Mouse (Mus musculus) stomach, embryonic 15.5 days (tissue): ENCODE measurements around the gene Nup107. TPM values are rescaled to one million over a fixed set of nuclear protein-coding genes. Genes with fewer than 3 reads are reported as not detected.
"Not testable (repeated sequence)": the region's sequence is repeated elsewhere in the genome, so short reads cannot be mapped to it uniquely, and the experiment has no call there.

Experiments used
- ATAC-seq: fragments of 200-750 bp; cut with Nextera tagmentation; 2 replicates; pipeline ENCODE4 v1.8.0; 2017; ENCODE audit warnings: low read depth, moderate number of reproducible peaks, moderate TSS enrichment; ENCODE audit not compliant: insufficient read depth, low FRiP score
- H3K27ac ChIP-seq: fragments of 300-500 bp; sonication (generic); 2 replicates; pipeline ENCODE4 v1.5.1; 2015; ENCODE audit warnings: mild to moderate bottlenecking, inconsistent platforms
- H3K27me3 ChIP-seq: fragments of 300-500 bp; sonication (generic); replicated peaks from 2 replicates; pipeline ENCODE4 v1.6.1; 2015; ENCODE audit warnings: inconsistent platforms
- H3K36me3 ChIP-seq: fragments of 300-500 bp; sonication (generic); 2 replicates; pipeline ENCODE4 v1.6.1; 2015; ENCODE audit warnings: inconsistent platforms
- H3K4me1 ChIP-seq: fragments of 300-500 bp; sonication (generic); 2 replicates; pipeline ENCODE4 v1.6.1; 2015; ENCODE audit warnings: inconsistent platforms
- H3K4me2 ChIP-seq: fragments of 300-500 bp; sonication (generic); 2 replicates; pipeline ENCODE4 v1.6.1; 2015; ENCODE audit warnings: mild to moderate bottlenecking, inconsistent platforms
- H3K4me3 ChIP-seq: fragments of 300-500 bp; sonication (generic); replicated peaks from 2 replicates; pipeline ENCODE4 v1.5.1; 2015; ENCODE audit warnings: inconsistent platforms
- H3K9ac ChIP-seq: fragments of 300-500 bp; sonication (generic); 2 replicates; pipeline ENCODE4 v1.6.1; 2015; ENCODE audit warnings: inconsistent platforms
- H3K9me3 ChIP-seq: fragments of 300-500 bp; sonication (generic); 2 replicates; pipeline ENCODE4 v1.6.1; 2016; ENCODE audit warnings: inconsistent platforms
- WGBS: fragments of 180-500 bp; shearing (Covaris S2); methylation state at CpG from one replicate; pipeline ENCODE4 v1.1.7; 2015; 5-methylcytosine and 5-hydroxymethylcytosine counted together
- polyA plus RNA-seq: library from polyadenylated mRNA; unstranded; fragments of >200 nt; fragmentation: Nextera tagmentation; extraction: Ambion mirVana; gene quantifications from 2 replicates; pipeline ENCODE4 v1.2.1, GENCODE M21; 2015

Nup107 gene
- polyA plus RNA-seq, 1 experiment from 2014 or later, result 64.8 TPM

GRCm38 (mm10) chr10:117758749-117759727, 33.5 kb downstream of the Nup107 start:
- H3K4me3 ChIP-seq, result no peak overlapping the region
- ATAC-seq, result no peak
- H3K4me1 ChIP-seq, result no peaks in the 10 kb centered on the region
- H3K9ac ChIP-seq, result no peak overlapping the region
- 87% methylated on average over 18 of the region's 18 CpGs for WGBS
- H3K4me2 ChIP-seq, result no peak overlapping the region
- H3K27ac ChIP-seq, result no peak overlapping the region
- no peaks in the 10 kb centered on the region for H3K9me3 ChIP-seq
- H3K27me3 ChIP-seq, result no peaks in the 10 kb centered on the region
- peaks cover 57% of the 10 kb centered on the region for H3K36me3 ChIP-seq

DNA sequence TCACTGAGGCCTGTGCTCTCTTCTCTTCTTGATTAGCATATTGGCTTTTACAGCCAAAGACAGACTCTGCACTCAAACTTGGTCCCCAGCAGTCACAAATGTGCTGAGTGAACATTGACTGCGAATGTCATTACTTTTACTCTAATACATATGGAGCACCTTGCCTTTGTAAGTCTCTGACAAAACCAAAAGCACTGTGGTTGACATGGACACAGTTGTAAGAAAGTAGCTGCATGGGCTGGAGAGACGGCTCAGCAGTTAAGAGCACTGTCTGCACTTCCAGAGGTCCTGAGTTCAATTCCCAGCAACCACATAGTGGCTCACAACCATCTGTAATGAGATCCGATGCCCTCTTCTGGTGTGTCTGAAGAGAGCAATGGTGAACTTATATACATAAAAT, 34.2 kb downstream of the Nup107 start:
- not testable (repeated sequence) for H3K9me3 ChIP-seq, H3K4me2 ChIP-seq, H3K4me3 ChIP-seq, ATAC-seq, H3K27me3 ChIP-seq, H3K4me1 ChIP-seq, H3K9ac ChIP-seq, H3K27ac ChIP-seq
- WGBS, result 95% methylated on average over 3 of the region's 3 CpGs
- peaks cover 57% of the 10 kb centered on the region for H3K36me3 ChIP-seq

DNA sequence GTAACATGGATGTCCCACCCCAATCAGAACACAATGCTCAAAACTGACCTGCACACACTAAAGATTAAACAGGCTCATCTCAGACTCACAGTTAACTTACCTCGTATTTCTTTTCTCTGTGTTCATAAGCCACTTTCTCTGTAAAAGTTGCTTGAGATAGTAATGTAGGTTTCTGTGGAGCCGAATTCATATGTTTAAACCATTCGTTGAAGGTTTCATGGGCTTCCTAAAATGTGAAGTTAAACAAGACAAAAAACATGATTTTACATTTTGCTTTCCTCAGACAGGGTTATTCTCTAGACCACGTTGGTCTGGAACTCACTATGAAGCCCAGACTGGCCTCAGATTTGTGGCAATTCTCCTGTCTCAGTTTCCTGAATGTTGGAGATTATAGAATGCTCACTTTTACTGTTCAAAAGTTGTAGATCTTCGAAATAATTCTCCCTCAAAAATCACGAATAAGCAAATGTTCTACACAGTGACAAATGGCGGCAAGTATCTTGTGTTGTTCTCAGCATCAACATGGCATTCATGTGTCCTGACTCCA, 34.6 kb downstream of the Nup107 start:
- H3K27ac ChIP-seq, result no peak overlapping the region
- peaks cover 54% of the 10 kb centered on the region for H3K36me3 ChIP-seq
- no peak overlapping the region for H3K9ac ChIP-seq
- no peak for ATAC-seq
- H3K4me3 ChIP-seq, result no peak overlapping the region
- H3K4me1 ChIP-seq, result no peaks in the 10 kb centered on the region
- H3K9me3 ChIP-seq, result no peaks in the 10 kb centered on the region
- no peaks in the 10 kb centered on the region for H3K27me3 ChIP-seq
- H3K4me2 ChIP-seq, result no peak overlapping the region
- WGBS, result 95% methylated on average over 7 of the region's 7 CpGs

- no peak overlapping the region for H3K4me3 ChIP-seq
- WGBS, result 63% methylated on average over 1 of the region's 1 CpGs
- H3K27me3 ChIP-seq, result no peaks in the 10 kb centered on the region
- H3K9me3 ChIP-seq, result no peaks in the 10 kb centered on the region
- H3K4me1 ChIP-seq, result no peaks in the 10 kb centered on the region
- no peak overlapping the region for H3K4me2 ChIP-seq
- no peak overlapping the region for H3K27ac ChIP-seq
- H3K36me3 ChIP-seq, result peaks cover 52% of the 10 kb centered on the region
- H3K9ac ChIP-seq, result no peak overlapping the region
- ATAC-seq, result no peak
These were observed 35.2 kb downstream of the Nup107 start for GRCm38 (mm10) chr10:117757259-117757658.

- no peaks in the 10 kb centered on the region for H3K27me3 ChIP-seq
- no peak for ATAC-seq
- no peak overlapping the region for H3K27ac ChIP-seq
- H3K36me3 ChIP-seq, result peaks cover 53% of the 10 kb centered on the region
- H3K4me1 ChIP-seq, result no peaks in the 10 kb centered on the region
- WGBS, result 90% methylated on average over 5 of the region's 5 CpGs
- no peak overlapping the region for H3K4me3 ChIP-seq
- no peaks in the 10 kb centered on the region for H3K9me3 ChIP-seq
- H3K4me2 ChIP-seq, result no peak overlapping the region
- H3K9ac ChIP-seq, result no peak overlapping the region
These were observed 35.7 kb downstream of the Nup107 start for GRCm38 (mm10) chr10:117756784-117757183.

DNA sequence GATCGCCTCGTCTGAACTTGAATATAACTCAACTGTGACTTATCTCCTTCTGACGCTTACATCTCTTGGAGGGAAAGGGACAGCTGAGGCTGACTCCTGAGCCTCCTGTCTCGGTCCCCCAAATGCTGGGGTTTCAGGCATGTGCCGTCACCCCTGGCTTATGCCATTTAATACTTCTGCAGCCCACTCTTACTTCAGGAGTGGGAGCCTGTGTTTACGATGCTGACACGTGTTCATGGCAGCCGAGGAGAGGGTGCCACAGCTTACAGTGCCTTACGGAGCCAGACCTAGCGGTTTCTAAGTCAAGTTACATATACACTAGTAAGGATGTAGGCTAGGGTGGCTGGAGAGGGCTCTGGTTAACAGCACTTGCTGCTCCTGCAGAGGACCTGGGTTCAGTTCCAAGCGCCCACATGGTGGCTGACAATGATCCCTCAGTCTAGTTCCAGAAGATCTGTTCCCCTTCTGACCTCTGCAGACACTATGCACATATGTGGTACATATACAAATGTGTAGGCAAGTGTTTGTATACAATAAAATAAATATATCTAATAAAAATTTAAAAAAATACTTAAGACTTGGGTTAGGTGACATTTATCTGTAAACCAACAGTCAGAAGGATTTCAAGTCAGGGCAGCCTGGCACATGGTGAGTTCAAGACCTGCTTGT, 36.6 kb downstream of the Nup107 start:
- no peak overlapping the region for H3K27ac ChIP-seq
- H3K4me2 ChIP-seq, result no peak overlapping the region
- no peaks in the 10 kb centered on the region for H3K9me3 ChIP-seq
- H3K27me3 ChIP-seq, result no peaks in the 10 kb centered on the region
- WGBS, result 91% methylated on average over 11 of the region's 11 CpGs
- H3K36me3 ChIP-seq, result peaks cover 52% of the 10 kb centered on the region
- no peak overlapping the region for H3K9ac ChIP-seq
- no peak overlapping the region for H3K4me3 ChIP-seq
- ATAC-seq, result no peak
- no peaks in the 10 kb centered on the region for H3K4me1 ChIP-seq

- H3K36me3 ChIP-seq, result peaks cover 49% of the 10 kb centered on the region
- H3K4me3 ChIP-seq, result no peak overlapping the region
- no peak for ATAC-seq
- 84% methylated on average over 13 of the region's 13 CpGs for WGBS
- no peak overlapping the region for H3K4me2 ChIP-seq
- H3K4me1 ChIP-seq, result no peaks in the 10 kb centered on the region
- H3K9ac ChIP-seq, result no peak overlapping the region
- H3K9me3 ChIP-seq, result no peaks in the 10 kb centered on the region
- no peaks in the 10 kb centered on the region for H3K27me3 ChIP-seq
- no peak overlapping the region for H3K27ac ChIP-seq
These were observed 37.3 kb downstream of the Nup107 start for GRCm38 (mm10) chr10:117755086-117755798.

GRCm38 (mm10) chr10:117754609-117754940, 37.9 kb downstream of the Nup107 start:
- Histone ChIP-seq H3K36me3 (peaks cover 52% of the 10 kb centered on the region), H3K9me3 (no peaks in the 10 kb centered on the region), H3K4me3 (no peak overlapping the region), H3K4me1 (no peaks in the 10 kb centered on the region), H3K4me2 (no peak overlapping the region), H3K27me3 (no peaks in the 10 kb centered on the region), H3K27ac (no peak overlapping the region), H3K9ac (no peak overlapping the region)
- WGBS, result 91% methylated on average over 7 of the region's 7 CpGs
- ATAC-seq, result no peak

- H3K9me3 ChIP-seq, result no peaks in the 10 kb centered on the region
- no peak overlapping the region for H3K4me3 ChIP-seq
- WGBS, result 89% methylated on average over 8 of the region's 8 CpGs
- H3K9ac ChIP-seq, result no peak overlapping the region
- H3K36me3 ChIP-seq, result peaks cover 50% of the 10 kb centered on the region
- no peak overlapping the region for H3K4me2 ChIP-seq
- no peak for ATAC-seq
- no peaks in the 10 kb centered on the region for H3K4me1 ChIP-seq
- H3K27me3 ChIP-seq, result no peaks in the 10 kb centered on the region
- H3K27ac ChIP-seq, result no peak overlapping the region
These were observed 38.5 kb downstream of the Nup107 start for GRCm38 (mm10) chr10:117753711-117754608.

DNA sequence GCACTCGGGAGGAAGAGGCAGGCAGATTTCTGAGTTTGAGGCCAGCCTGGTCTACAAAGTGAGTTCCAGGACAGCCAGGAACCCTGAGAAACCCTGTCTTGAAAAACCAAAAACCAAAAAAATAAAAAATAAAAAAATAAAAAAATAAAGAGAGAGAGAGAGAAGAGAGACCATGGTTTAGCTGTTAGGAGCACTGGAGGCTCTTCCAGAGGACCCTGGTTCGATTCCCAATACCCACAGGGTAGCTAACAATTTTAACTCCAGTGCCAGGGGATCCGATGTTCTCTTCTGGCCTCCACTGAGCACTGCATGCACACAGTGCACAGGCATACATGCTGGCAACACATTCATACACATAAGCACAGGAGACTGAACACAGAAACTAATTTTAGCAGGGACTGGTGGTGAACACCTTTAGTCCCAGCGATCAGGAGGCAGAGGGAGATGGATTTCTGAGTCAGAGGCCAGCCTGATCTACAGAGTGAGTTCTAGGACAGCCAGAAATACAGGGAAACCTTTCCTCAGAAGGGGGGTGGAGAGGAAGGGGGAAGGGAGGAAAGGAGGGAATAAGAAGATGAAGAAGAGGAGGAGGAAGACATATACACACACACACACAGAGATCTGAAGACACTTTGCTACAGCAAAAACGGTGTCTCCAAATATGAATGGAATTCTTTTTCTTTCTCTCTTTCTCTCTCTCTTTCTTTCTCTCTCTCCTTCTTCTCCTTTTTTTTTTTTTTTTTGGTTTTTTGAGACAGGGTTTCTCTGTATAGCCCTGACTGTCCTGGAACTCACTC, 39.5 kb downstream of the Nup107 start:
- WGBS, result 99% methylated on average over 5 of the region's 5 CpGs
- peaks cover 53% of the 10 kb centered on the region for H3K36me3 ChIP-seq
- no peaks in the 10 kb centered on the region for H3K9me3 ChIP-seq
- no peak overlapping the region for H3K4me2 ChIP-seq
- no peak overlapping the region for H3K9ac ChIP-seq
- no peaks in the 10 kb centered on the region for H3K27me3 ChIP-seq
- H3K27ac ChIP-seq, result no peak overlapping the region
- no peak for ATAC-seq
- H3K4me3 ChIP-seq, result no peak overlapping the region
- H3K4me1 ChIP-seq, result no peaks in the 10 kb centered on the region
